Mouse (Mus musculus): ENCODE results near the gene Gtsf2. TPM values are rescaled to one million over a fixed set of nuclear protein-coding genes. Genes with fewer than 3 reads are reported as not detected.
"Not testable (repeated sequence)": the region's sequence is repeated elsewhere in the genome, so short reads cannot be mapped to it uniquely, and the experiment has no call there.

Gtsf2 gene
- polyA plus RNA-seq, 1 experiment = not detected

DNA sequence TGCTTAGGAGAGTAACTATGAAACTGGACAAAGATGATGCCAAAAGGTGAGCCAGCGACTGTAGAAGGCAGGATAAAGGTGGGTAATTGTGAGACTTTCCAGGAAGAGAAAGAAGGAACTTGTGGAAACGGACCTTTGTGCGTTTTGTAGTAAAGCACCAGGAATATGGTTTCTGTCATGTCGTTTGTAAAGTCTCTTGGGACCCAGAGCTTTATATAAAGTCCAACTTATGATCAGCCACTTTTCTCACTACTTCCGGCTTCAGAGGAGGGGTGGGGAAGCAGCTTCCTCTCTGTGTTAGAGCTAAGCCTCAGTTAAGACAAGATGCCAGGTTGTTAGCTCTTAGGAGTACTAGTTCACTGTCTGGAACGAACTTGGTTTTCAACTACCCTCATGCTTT lies 6.2 kb upstream of the Gtsf2 start:
- 9% methylated on average over 6 of the region's 6 CpGs for WGBS
- peaks cover 5% of the 10 kb centered on the region; the same call in 1 of the 2 replicates for H3K36me3 ChIP-seq (ENCODE audit: control insufficient read depth, insufficient read depth, low read length)
- no peaks in the 10 kb centered on the region for H3K27me3 ChIP-seq (ENCODE audit: control insufficient read depth, insufficient read depth, low read length)
- no peaks in the 10 kb centered on the region for H3K4me1 ChIP-seq (ENCODE audit: control insufficient read depth, insufficient read depth, insufficient read length)
- H3K27ac ChIP-seq (ENCODE audit: insufficient read depth, low read length) = peak overlapping the region; percentile 68; the same call in 1 of the 2 replicates
- DNase-seq (ENCODE audit: low read depth in 1 of 2, low spot score in 2 of 2) = peak in 1 of 2 experiments; percentile 12
- TF ChIP-seq POLR2A (IDR thresholded peaks at IDR 0.05; ENCODE audit: low read depth, low read length) (no peak), CTCF (IDR thresholded peaks at IDR 0.05; ENCODE audit: extremely low read depth, insufficient read depth, insufficient read length, insufficient replicate concordance) (no peak)
- H3K4me3 ChIP-seq (ENCODE audit: extremely low read depth, insufficient read depth, insufficient read length) = peak overlapping the region; percentile 67

DNA sequence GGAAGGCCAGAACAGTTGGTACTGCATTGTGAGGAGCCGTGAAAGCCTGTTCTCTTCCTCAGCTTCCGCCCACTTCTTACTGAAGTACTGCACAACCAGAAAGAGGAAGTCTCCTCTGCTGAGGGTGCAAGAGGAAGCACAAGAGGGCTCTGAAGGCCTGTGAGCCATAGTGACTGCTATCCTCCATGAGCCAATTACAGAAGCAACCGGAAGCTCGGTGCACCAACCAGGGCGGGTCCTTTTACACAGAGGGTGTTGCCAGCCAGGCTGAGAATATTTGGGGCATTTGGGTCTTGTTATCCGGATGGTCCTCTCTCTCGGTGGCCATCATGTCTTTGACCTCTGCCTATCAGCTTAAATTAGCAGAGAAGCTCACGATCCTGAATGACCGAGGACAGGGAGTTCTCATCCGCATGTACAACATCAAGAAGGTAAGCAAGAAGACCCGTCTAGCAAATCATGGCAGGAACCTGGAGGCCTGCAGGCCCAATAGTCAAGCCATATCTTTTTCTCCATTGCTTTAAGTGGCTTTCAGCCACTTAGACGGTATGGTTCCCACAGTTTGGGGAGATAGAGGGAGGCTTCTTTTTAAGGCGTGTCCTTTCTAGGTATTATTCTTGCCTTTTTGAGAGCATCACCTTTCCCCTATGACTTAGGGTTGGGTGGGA lies 5.4 kb upstream of the Gtsf2 start, which contains the start of gene Nckap1l:
Nckap1l (plus strand) TSS at position 244 of the 668 bp plus-strand sequence.
- peak within 1 kb of the TSS; percentile 83 for H3K27ac ChIP-seq (ENCODE audit: insufficient read depth, low read length)
- WGBS = 6% methylated on average over 13 of the region's 13 CpGs
- peak; percentile 84 to 89 for DNase-seq (ENCODE audit: low read depth in 1 of 2, low spot score in 2 of 2)
- peaks cover 3% of the 10 kb centered on the region; the same call in 1 of the 2 replicates for H3K36me3 ChIP-seq (ENCODE audit: control insufficient read depth, insufficient read depth, low read length)
- TF ChIP-seq CTCF (IDR thresholded peaks at IDR 0.05; ENCODE audit: extremely low read depth, insufficient read depth, insufficient read length, insufficient replicate concordance) (no peak), POLR2A (IDR thresholded peaks at IDR 0.05; ENCODE audit: low read depth, low read length) (peak; percentile 18; the same call in 1 of the 2 replicates)
- no peaks in the 10 kb centered on the region for H3K27me3 ChIP-seq (ENCODE audit: control insufficient read depth, insufficient read depth, low read length)
- H3K4me3 ChIP-seq (ENCODE audit: extremely low read depth, insufficient read depth, insufficient read length) = peak within 1 kb of the TSS; percentile 93
- no peaks in the 10 kb centered on the region for H3K4me1 ChIP-seq (ENCODE audit: control insufficient read depth, insufficient read depth, insufficient read length)

DNA sequence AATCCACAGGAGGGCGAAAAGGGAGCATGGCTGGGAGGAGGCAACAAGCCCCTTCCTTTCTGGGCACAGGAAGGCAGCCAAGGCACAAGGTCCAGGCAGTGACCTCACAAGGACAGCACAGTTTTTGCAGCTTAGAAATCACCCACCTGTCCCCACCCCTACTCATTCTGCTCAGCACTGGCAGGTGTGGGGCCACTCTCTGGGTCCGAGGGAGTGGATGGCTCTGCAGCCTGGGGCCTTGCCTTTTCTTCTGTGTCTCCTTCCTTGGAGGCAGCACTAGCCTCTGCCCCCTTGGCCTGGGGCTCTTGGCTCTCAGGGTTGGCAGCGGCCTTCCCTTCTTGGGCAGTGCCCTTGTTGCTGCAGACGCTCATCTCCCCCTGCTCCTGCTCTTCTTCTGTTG lies 2.3 kb downstream of the Gtsf2 start:
- not testable (repeated sequence) for H3K4me1 ChIP-seq (ENCODE audit: control insufficient read depth, insufficient read depth, insufficient read length); H3K4me3 ChIP-seq (ENCODE audit: extremely low read depth, insufficient read depth, insufficient read length); H3K27me3 ChIP-seq (ENCODE audit: control insufficient read depth, insufficient read depth, low read length); H3K36me3 ChIP-seq (ENCODE audit: control insufficient read depth, insufficient read depth, low read length); DNase-seq (ENCODE audit: low read depth in 1 of 2, low spot score in 2 of 2); H3K27ac ChIP-seq (ENCODE audit: insufficient read depth, low read length)
- 92% methylated on average over 4 of the region's 4 CpGs for WGBS

- no peaks in the 10 kb centered on the region for H3K27me3 ChIP-seq (ENCODE audit: control insufficient read depth, insufficient read depth, low read length)
- 82% methylated on average over 16 of the region's 16 CpGs for WGBS
- no peak within 1 kb of the TSS; the same call in 1 of the 2 replicates for H3K4me3 ChIP-seq (ENCODE audit: extremely low read depth, insufficient read depth, insufficient read length)
- no peaks in the 10 kb centered on the region; the same call in 1 of the 2 replicates for H3K4me1 ChIP-seq (ENCODE audit: control insufficient read depth, insufficient read depth, insufficient read length)
- TF ChIP-seq POLR2A (IDR thresholded peaks at IDR 0.05; ENCODE audit: low read depth, low read length) (no peak), CTCF (IDR thresholded peaks at IDR 0.05; ENCODE audit: extremely low read depth, insufficient read depth, insufficient read length, insufficient replicate concordance) (no peak)
- no peaks in the 10 kb centered on the region for H3K36me3 ChIP-seq (ENCODE audit: control insufficient read depth, insufficient read depth, low read length)
- H3K27ac ChIP-seq (ENCODE audit: insufficient read depth, low read length) = no peak within 1 kb of the TSS
- DNase-seq (ENCODE audit: low read depth in 1 of 2, low spot score in 2 of 2) = no peak
These were observed 18.0 kb downstream of the Gtsf2 start, which contains the start of gene Gtsf1 for GRCm38 (mm10) chr15:103430241-103430640. Gtsf1 (minus strand) TSS chr15:103430470.

DNA sequence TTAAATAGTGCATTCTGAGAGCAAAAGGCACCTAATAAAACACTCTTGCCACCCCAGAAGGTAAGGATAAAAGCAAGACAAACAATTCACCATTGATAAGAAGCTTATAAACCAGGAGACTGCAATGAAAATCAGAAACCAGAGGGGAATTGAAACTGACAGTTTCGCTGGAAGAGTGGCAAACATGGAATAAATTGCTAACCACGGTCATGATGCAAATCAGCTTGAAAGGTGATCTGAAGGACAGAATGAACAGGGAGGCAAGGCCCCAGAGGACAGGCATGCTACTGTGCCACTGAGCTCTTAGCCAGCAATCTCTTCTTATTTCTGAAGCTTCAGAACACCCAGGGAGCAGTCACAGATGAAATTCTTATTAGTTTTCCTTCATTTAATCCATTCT lies 21.3 kb downstream of the Gtsf2 start:
- no peaks in the 10 kb centered on the region for H3K36me3 ChIP-seq (ENCODE audit: control insufficient read depth, insufficient read depth, low read length)
- no peak overlapping the region for H3K4me3 ChIP-seq (ENCODE audit: extremely low read depth, insufficient read depth, insufficient read length)
- no peak overlapping the region for H3K27ac ChIP-seq (ENCODE audit: insufficient read depth, low read length)
- 58% methylated on average over 2 of the region's 2 CpGs for WGBS
- no peaks in the 10 kb centered on the region; the same call in 1 of the 2 replicates for H3K4me1 ChIP-seq (ENCODE audit: control insufficient read depth, insufficient read depth, insufficient read length)
- TF ChIP-seq POLR2A (IDR thresholded peaks at IDR 0.05; ENCODE audit: low read depth, low read length) = no peak
- no peak for TF ChIP-seq CTCF (IDR thresholded peaks at IDR 0.05; ENCODE audit: extremely low read depth, insufficient read depth, insufficient read length, insufficient replicate concordance)
- no peak for DNase-seq (ENCODE audit: low read depth in 1 of 2, low spot score in 2 of 2)
- no peaks in the 10 kb centered on the region for H3K27me3 ChIP-seq (ENCODE audit: control insufficient read depth, insufficient read depth, low read length)

DNA sequence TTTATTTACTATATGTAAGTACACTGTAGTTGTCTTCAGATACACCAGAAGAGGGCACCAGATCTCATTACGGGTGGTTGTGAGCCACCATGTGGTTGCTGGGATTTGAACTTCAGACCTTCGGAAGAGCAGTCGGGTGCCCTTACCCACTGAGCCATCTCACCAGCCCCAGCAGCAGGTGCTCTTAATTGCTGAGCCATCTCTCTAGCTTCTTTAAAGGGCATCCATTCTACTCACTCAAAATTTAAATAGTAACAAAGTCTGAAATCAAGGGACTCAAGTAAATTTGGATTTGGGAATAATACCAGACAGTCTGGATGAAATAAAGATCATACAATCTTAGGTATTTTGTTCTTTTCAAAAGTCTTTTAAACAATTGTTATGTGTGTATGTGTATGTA lies 42.7 kb downstream of the Gtsf2 start:
- WGBS = 95% methylated on average over 3 of the region's 3 CpGs
- not testable (repeated sequence) for H3K36me3 ChIP-seq (ENCODE audit: control insufficient read depth, insufficient read depth, low read length); H3K4me1 ChIP-seq (ENCODE audit: control insufficient read depth, insufficient read depth, insufficient read length); H3K4me3 ChIP-seq (ENCODE audit: extremely low read depth, insufficient read depth, insufficient read length); H3K27me3 ChIP-seq (ENCODE audit: control insufficient read depth, insufficient read depth, low read length); DNase-seq (ENCODE audit: low read depth in 1 of 2, low spot score in 2 of 2); H3K27ac ChIP-seq (ENCODE audit: insufficient read depth, low read length)

GRCm38 (mm10) chr15:103401361-103401760 lies 46.9 kb downstream of the Gtsf2 start:
- no peaks in the 10 kb centered on the region for H3K4me1 ChIP-seq (ENCODE audit: control insufficient read depth, insufficient read depth, insufficient read length)
- H3K36me3 ChIP-seq (ENCODE audit: control insufficient read depth, insufficient read depth, low read length) = no peaks in the 10 kb centered on the region
- H3K27ac ChIP-seq (ENCODE audit: insufficient read depth, low read length) = no peak overlapping the region
- no peak for TF ChIP-seq POLR2A (IDR thresholded peaks at IDR 0.05; ENCODE audit: low read depth, low read length)
- no peak for TF ChIP-seq CTCF (IDR thresholded peaks at IDR 0.05; ENCODE audit: extremely low read depth, insufficient read depth, insufficient read length, insufficient replicate concordance)
- no peak overlapping the region for H3K4me3 ChIP-seq (ENCODE audit: extremely low read depth, insufficient read depth, insufficient read length)
- no peak for DNase-seq (ENCODE audit: low read depth in 1 of 2, low spot score in 2 of 2)
- no peaks in the 10 kb centered on the region for H3K27me3 ChIP-seq (ENCODE audit: control insufficient read depth, insufficient read depth, low read length)
- WGBS = 92% methylated on average over 5 of the region's 5 CpGs
